Mouse (Mus musculus) cerebellum, postnatal 36 days (tissue): ENCODE results near the gene Lamp2.
"Not testable (repeated sequence)": the region's sequence is repeated elsewhere in the genome, so short reads cannot be mapped to it uniquely, and the experiment has no call there.

Experiments used
- DNase-seq, 2 experiments: peaks; one replicate each; pipeline ENCODE4 v3.0.0; 2021 to 2022; ENCODE audit warnings: mixed read lengths in 2 of 2

Gene Lamp2

GRCm38 (mm10) chrX:38455890-38456634 is at the start of gene Lamp2:
TSS of gene Lamp2 (minus strand) at chrX:38456454.
- peak; percentile 71 to 73 for DNase-seq

GRCm38 (mm10) chrX:38504846-38505245 is 48.6 kb upstream of the Lamp2 start:
- DNase-seq: no peak

- not testable (repeated sequence) for DNase-seq
These were observed 45.9 kb upstream of the Lamp2 start for GRCm38 (mm10) chrX:38502182-38502581.

- DNase-seq: not testable (repeated sequence)
These were observed 29.2 kb upstream of the Lamp2 start for GRCm38 (mm10) chrX:38485464-38485863.

- DNase-seq: no peak
These were observed 22.3 kb upstream of the Lamp2 start for GRCm38 (mm10) chrX:38478583-38478982.

GRCm38 (mm10) chrX:38473537-38474299 is 17.5 kb upstream of the Lamp2 start:
- DNase-seq: peak; percentile 46 to 60

GRCm38 (mm10) chrX:38473164-38473536 is 16.9 kb upstream of the Lamp2 start:
- DNase-seq: peak; percentile 2 to 3

- no peak for DNase-seq
These were observed 10.0 kb upstream of the Lamp2 start for GRCm38 (mm10) chrX:38466236-38466635.

- no peak for DNase-seq
These were observed 6.9 kb upstream of the Lamp2 start for GRCm38 (mm10) chrX:38463160-38463559.

GRCm38 (mm10) chrX:38462101-38462500 is 5.8 kb upstream of the Lamp2 start:
- DNase-seq: no peak

GRCm38 (mm10) chrX:38460887-38461286 is 4.6 kb upstream of the Lamp2 start:
- no peak for DNase-seq

GRCm38 (mm10) chrX:38459076-38459475 is 2.8 kb upstream of the Lamp2 start:
- no peak for DNase-seq

- no peak for DNase-seq
These were observed 367 bp upstream of the Lamp2 start for GRCm38 (mm10) chrX:38456635-38457006.

GRCm38 (mm10) chrX:38455474-38455873 is 780 bp downstream of the Lamp2 start:
- DNase-seq: no peak

GRCm38 (mm10) chrX:38454900-38455299 is 1.4 kb downstream of the Lamp2 start:
- no peak for DNase-seq

- DNase-seq: no peak
These were observed 2.3 kb downstream of the Lamp2 start for GRCm38 (mm10) chrX:38453924-38454323.

GRCm38 (mm10) chrX:38450476-38450875 is 5.8 kb downstream of the Lamp2 start:
- DNase-seq: no peak

- no peak for DNase-seq
These were observed 10.5 kb downstream of the Lamp2 start for GRCm38 (mm10) chrX:38445705-38446104.

- no peak for DNase-seq
These were observed 13.8 kb downstream of the Lamp2 start for GRCm38 (mm10) chrX:38442425-38442824.

GRCm38 (mm10) chrX:38439629-38440028 is 16.6 kb downstream of the Lamp2 start:
- no peak for DNase-seq

- peak; percentile 86 to 88 for DNase-seq
These were observed 18.0 kb downstream of the Lamp2 start for GRCm38 (mm10) chrX:38438147-38438791.

GRCm38 (mm10) chrX:38429455-38429854 is 26.8 kb downstream of the Lamp2 start:
- DNase-seq: no peak

- DNase-seq: peak in 1 of 2 experiments; percentile 6
These were observed 27.3 kb downstream of the Lamp2 start for GRCm38 (mm10) chrX:38428818-38429440.
